Mouse (Mus musculus): ENCODE results near the gene Olfr1359. TPM values are rescaled to one million over a fixed set of nuclear protein-coding genes. Genes with fewer than 3 reads are reported as not detected.
"Not testable (repeated sequence)": the region's sequence is repeated elsewhere in the genome, so short reads cannot be mapped to it uniquely, and the experiment has no call there.

Gene Olfr1359
- polyA plus RNA-seq, 1 experiment from 2014 or later, result not detected

DNA sequence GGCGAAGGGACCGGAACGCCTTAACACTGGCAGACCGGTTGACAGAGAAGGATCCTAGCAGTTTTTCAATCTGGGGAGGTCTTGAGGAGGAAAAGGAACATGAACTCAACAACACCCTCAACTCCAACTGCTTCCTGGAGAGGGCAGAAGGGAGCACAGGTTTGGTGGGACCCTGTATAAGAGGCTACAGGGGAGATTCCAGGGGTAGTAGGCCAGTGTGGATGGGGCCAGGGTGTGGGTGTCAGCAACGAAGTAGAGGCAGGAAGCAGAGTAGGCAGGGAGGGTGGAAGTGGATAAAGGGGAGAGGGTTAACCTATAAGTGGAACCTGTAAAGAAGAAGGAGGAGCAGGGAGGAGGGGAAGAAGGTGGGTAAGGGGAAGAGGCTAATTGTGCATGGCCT, 35.6 kb downstream of the Olfr1359 start:
- Histone ChIP-seq H3K27ac (replicated peaks) (peak overlapping the region; percentile 92; the same call in 1 of the 2 replicates), H3K27me3 (no peaks in the 10 kb centered on the region), H3K4me2 (peak overlapping the region; percentile 85), H3K36me3 (replicated peaks) (no peaks in the 10 kb centered on the region), H3K9me3 (replicated peaks) (no peaks in the 10 kb centered on the region), H3K9ac (no peak overlapping the region; the same call in 1 of the 2 replicates), H3K4me3 (replicated peaks) (no peak overlapping the region), H3K4me1 (replicated peaks) (peaks cover 36% of the 10 kb centered on the region)
- ATAC-seq (ENCODE audit: insufficient read depth), result no peak
- WGBS (ENCODE audit: insufficient replicate concordance), result 74% methylated on average over 5 of the region's 5 CpGs

DNA sequence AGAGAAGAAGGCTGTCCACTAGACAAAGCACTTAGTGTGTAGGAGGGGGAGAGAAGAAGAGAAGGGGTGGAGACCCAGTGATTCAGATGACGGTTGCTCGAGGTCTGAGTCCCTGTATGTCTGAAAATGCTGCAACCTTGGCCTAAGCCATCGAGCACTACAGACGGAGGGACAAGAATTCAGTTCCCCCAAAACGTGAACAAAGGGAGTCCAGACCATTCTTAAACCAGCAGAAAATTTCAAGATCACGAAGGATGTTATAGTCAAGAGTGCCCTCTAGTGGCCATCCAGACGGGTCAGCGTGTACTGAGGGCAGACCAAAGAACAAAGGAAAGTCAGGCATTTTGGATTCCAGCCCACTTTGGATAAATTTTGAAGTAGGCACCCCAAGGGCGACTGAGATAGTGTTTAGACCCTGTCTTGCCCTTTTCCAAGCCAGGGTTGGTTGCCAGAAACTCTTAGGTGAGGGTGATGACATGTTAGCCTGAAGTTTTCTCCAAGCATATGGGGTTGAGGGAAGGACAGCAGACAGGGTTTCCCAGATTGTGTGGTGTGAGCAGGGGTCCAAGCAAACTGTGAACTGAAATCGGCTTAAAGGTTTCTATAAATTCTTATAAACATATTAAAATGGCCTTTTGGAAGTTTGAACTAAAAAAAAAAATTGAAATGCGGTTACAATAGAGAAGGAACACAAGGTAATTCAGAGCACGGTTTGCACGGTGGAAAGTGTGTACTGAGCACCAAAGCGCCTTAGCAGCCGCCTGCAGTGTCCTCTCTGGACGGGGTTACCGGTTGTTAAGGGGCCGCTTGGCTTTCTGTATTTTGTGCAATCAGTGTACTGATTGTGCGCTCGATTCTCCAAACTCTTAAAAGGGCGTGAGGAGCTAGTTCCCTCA, 36.3 kb downstream of the Olfr1359 start:
- under 1% methylated on average over 21 of the region's 21 CpGs for WGBS (ENCODE audit: insufficient replicate concordance)
- ATAC-seq (ENCODE audit: insufficient read depth), result peak; percentile 64
- peak overlapping the region; percentile 92 for H3K27ac ChIP-seq (replicated peaks)

DNA sequence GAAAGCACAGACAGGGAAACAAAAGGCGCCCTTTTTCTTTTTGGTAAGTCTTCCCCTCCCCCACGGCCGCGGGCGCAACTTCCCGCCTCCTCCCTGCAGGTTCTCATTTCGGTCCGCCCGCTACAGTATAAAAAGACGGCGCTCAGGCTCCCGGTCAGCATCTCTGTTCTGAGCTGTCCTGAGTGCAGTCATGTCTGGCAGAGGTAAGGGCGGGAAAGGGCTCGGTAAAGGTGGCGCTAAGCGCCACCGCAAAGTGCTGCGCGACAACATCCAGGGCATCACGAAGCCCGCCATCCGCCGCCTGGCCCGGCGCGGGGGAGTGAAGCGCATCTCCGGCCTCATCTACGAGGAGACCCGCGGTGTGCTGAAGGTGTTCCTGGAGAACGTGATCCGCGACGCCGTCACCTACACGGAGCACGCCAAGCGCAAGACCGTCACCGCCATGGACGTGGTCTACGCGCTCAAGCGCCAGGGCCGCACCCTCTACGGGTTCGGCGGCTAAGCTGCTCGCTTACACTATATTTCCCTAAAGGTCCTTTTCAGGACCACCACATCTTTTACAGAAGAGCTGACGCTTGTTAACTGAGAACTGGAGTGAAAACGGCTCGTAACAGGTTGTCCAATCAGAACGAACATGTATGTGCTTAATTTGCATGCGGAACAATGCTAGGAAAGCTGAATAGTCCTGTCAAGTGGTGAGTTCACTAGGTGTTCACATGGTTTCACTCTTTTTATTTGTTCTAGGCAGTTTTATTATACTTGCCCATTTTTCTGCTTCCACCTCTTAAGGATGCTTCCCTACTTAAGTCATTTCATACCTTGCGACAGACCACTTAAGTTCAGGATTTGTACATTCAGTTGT, 37.2 kb downstream of the Olfr1359 start, which contains the start of gene Hist1h4j:
Gene Hist1h4j, plus strand, starts transcription at position 159 of the 862 bp plus-strand sequence.
- not testable (repeated sequence) for H3K36me3 ChIP-seq (replicated peaks); H3K27me3 ChIP-seq; H3K9me3 ChIP-seq (replicated peaks)
- peak; percentile 90 for ATAC-seq (ENCODE audit: insufficient read depth)
- Histone ChIP-seq H3K4me2 (peak within 1 kb of the TSS; percentile 85), H3K9ac (peak within 1 kb of the TSS; percentile 63), H3K4me1 (replicated peaks) (peaks cover 36% of the 10 kb centered on the region), H3K27ac (replicated peaks) (peak within 1 kb of the TSS; percentile 92), H3K4me3 (replicated peaks) (peak within 1 kb of the TSS; percentile 59)
- under 1% methylated on average over 49 of the region's 56 CpGs for WGBS (ENCODE audit: insufficient replicate concordance)

More for the DNA sequence above, 36.3 kb downstream of the Olfr1359 start:
- Histone ChIP-seq H3K4me1 (replicated peaks) (peaks cover 36% of the 10 kb centered on the region), H3K4me3 (replicated peaks) (peak overlapping the region; percentile 59), H3K9me3 (replicated peaks) (no peaks in the 10 kb centered on the region), H3K36me3 (replicated peaks) (0 out of 2 replicates have a peak, but pooled peaks cover 3% of the 10 kb centered on the region), H3K27me3 (no peaks in the 10 kb centered on the region), H3K4me2 (peak overlapping the region; percentile 85), H3K9ac (peak overlapping the region; percentile 63)

DNA sequence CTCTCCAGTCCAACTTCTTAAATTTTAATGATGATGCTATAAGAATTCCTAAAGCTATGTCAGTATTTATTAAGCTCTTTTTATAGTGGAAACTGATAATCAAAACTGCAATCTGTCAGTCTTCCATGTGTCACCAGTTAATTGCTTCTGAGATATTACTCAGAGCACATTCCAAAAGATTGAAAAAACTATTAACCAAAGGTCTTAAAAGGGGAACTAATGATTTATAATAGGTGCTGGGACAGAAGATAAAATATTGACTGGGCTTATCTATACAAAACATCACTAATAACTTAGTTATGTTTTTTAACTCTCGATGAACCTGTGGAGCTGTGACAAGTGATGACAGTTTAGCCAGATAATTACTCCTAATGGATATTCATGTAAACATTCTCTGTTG, 47.1 kb downstream of the Olfr1359 start:
- Histone ChIP-seq H3K27ac (replicated peaks) (no peak overlapping the region), H3K36me3 (replicated peaks) (0 out of 2 replicates have a peak, but pooled peaks cover 9% of the 10 kb centered on the region), H3K4me1 (replicated peaks) (peaks cover 31% of the 10 kb centered on the region), H3K4me3 (replicated peaks) (no peak overlapping the region), H3K27me3 (no peaks in the 10 kb centered on the region), H3K9me3 (replicated peaks) (no peaks in the 10 kb centered on the region), H3K9ac (no peak overlapping the region), H3K4me2 (no peak overlapping the region)
- 19% methylated on average over 1 of the region's 1 CpGs for WGBS (ENCODE audit: insufficient replicate concordance)
- no peak for ATAC-seq (ENCODE audit: insufficient read depth)

DNA sequence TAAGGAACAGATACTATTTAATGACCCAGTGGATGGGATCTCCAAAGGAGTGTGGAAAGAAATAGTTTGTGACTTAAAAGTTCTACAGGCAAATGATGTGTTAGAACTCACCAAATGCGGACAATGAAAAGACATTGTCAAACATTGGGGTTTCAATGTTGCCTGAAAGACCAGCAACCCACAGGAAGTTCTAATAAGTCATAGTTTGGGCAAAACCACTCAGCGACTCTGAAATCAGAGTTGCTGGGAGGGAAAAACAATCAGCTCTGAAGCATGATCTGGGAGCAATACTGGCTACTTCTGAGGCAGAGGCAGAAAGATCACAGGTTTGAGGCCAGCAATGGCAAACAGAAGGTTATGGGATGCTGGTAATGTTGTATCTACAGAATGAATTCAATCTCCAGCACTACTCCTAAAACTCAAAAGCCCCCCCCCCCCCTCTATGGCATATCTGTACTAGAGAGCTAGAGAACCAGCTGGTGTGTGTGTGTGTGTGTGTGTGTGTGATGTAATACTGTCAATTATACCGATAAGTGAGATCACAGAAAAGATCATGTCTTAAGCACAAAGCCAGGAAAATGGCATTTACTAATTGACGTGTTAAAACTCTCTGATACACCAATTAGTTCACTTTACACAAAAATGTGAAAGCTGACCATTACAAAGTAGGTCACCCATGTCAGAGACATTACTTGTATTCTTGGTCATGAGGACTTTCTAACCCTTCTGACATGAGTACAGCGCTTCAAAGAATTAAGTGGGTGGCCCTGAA, 51.7 kb downstream of the Olfr1359 start:
- 1% methylated on average over 5 of the region's 5 CpGs for WGBS (ENCODE audit: insufficient replicate concordance)
- H3K27ac ChIP-seq (replicated peaks), result peak overlapping the region; percentile 95
- ATAC-seq (ENCODE audit: insufficient read depth), result no peak

DNA sequence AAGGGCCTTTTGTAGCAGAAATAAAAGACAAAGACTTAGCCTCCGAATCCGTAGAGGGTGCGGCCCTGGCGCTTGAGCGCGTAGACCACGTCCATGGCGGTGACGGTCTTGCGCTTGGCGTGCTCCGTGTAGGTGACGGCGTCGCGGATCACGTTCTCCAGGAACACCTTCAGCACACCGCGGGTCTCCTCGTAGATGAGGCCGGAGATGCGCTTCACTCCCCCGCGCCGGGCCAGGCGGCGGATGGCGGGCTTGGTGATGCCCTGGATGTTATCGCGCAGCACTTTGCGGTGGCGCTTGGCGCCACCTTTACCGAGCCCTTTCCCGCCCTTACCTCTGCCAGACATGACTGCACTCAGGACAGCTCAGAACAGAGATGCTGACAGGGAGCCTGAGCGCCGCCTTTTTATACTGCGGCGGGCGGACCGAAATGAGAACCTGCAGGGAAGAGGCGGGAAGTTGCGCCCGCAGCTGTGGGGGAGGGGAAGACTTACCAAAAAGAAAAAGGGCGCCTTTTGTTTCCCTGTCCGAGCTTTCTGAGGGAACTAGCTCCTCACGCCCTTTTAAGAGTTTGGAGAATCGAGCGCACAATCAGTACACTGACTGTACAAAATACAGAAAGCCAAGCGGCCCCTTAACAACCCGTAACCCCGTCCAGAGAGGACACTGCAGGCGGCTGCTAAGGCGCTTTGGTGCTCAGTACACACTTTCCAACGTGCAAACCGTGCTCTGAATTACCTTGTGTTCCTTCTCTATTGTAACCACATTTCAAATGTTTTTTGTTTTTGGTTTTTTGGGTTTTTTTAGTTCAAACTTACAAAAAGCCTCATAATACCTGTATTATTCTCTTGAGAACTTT, 52.5 kb downstream of the Olfr1359 start, which contains the start of gene Hist1h4k:
Gene Hist1h4k, minus strand, starts transcription at position 347 of the 859 bp plus-strand sequence.
- H3K9me3 ChIP-seq (replicated peaks); H3K36me3 ChIP-seq (replicated peaks); H3K27me3 ChIP-seq: not testable (repeated sequence)
- H3K4me1 ChIP-seq (replicated peaks), result peaks cover 44% of the 10 kb centered on the region
- H3K9ac ChIP-seq, result peak within 1 kb of the TSS; percentile 79
- peak; percentile 47 for ATAC-seq (ENCODE audit: insufficient read depth)
- WGBS (ENCODE audit: insufficient replicate concordance), result under 1% methylated on average over 45 of the region's 56 CpGs
- H3K4me3 ChIP-seq (replicated peaks), result peak within 1 kb of the TSS; percentile 69
- H3K4me2 ChIP-seq, result peak within 1 kb of the TSS; percentile 77
- peak within 1 kb of the TSS; percentile 99 for H3K27ac ChIP-seq (replicated peaks)

More for the DNA sequence above, 51.7 kb downstream of the Olfr1359 start:
- Histone ChIP-seq H3K27me3 (no peaks in the 10 kb centered on the region), H3K4me3 (replicated peaks) (peak overlapping the region; percentile 69), H3K36me3 (replicated peaks) (0 out of 2 replicates have a peak, but pooled peaks cover 9% of the 10 kb centered on the region), H3K9me3 (replicated peaks) (no peaks in the 10 kb centered on the region), H3K4me1 (replicated peaks) (peaks cover 45% of the 10 kb centered on the region), H3K4me2 (peak overlapping the region; percentile 77), H3K9ac (peak overlapping the region; percentile 79)

DNA sequence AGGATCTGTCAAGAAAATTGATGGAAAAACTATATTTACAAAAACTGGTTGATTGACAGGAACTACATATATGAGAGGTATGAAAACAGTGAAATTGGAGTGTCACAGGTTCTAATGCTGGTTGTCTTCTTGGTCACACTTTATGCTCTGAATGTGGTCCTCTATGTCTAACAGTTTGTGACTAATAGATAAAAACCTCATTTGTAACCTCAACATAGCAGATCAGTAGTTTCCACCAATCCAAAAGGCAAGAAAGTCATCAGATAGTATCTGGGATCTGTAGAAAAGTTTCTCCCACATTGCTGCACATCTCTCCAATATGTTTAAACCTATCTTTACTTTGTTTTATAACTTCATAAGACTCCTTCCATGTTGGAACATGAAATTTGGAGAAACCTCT, 53.5 kb downstream of the Olfr1359 start:
- H3K27ac ChIP-seq (replicated peaks), result peak overlapping the region; percentile 99
- peak overlapping the region; percentile 57 for H3K4me3 ChIP-seq (replicated peaks)
- no peaks in the 10 kb centered on the region for H3K9me3 ChIP-seq (replicated peaks)
- H3K4me1 ChIP-seq (replicated peaks), result peaks cover 42% of the 10 kb centered on the region
- H3K27me3 ChIP-seq, result no peaks in the 10 kb centered on the region
- peak overlapping the region; percentile 62 for H3K9ac ChIP-seq
- no peak for ATAC-seq (ENCODE audit: insufficient read depth)
- 0 out of 2 replicates have a peak, but pooled peaks cover 7% of the 10 kb centered on the region for H3K36me3 ChIP-seq (replicated peaks)
- peak overlapping the region; percentile 74 for H3K4me2 ChIP-seq

DNA sequence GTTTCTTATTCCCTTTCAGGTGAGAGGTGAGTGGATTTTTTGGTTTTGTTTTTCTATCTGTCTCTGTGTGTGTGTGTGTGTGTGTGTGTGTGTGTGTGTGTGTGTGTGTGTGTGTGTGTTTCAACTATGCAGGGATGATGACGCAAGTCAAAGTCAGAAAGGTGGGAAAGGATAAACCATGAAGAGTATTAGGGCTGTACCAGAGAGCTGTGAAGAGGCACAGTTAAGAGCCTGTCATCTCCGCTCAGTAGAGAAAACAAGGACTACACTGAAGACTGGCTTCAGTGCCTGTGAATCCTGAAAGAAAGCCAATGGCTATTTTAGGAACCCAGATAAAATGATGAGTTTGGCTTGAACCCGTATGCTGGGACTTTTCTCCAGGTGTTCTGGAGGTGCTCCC, 53.9 kb downstream of the Olfr1359 start:
- ATAC-seq (ENCODE audit: insufficient read depth), result no peak
- H3K4me2 ChIP-seq, result peak overlapping the region; percentile 74
- no peaks in the 10 kb centered on the region for H3K27me3 ChIP-seq
- H3K4me1 ChIP-seq (replicated peaks), result peaks cover 42% of the 10 kb centered on the region
- H3K9me3 ChIP-seq (replicated peaks), result no peaks in the 10 kb centered on the region
- peak overlapping the region; percentile 62 for H3K9ac ChIP-seq
- WGBS (ENCODE audit: insufficient replicate concordance), result 35% methylated on average over 3 of the region's 3 CpGs
- H3K36me3 ChIP-seq (replicated peaks), result 0 out of 2 replicates have a peak, but pooled peaks cover 4% of the 10 kb centered on the region
- peak overlapping the region; percentile 57 for H3K4me3 ChIP-seq (replicated peaks)
- H3K27ac ChIP-seq (replicated peaks), result peak overlapping the region; percentile 99

DNA sequence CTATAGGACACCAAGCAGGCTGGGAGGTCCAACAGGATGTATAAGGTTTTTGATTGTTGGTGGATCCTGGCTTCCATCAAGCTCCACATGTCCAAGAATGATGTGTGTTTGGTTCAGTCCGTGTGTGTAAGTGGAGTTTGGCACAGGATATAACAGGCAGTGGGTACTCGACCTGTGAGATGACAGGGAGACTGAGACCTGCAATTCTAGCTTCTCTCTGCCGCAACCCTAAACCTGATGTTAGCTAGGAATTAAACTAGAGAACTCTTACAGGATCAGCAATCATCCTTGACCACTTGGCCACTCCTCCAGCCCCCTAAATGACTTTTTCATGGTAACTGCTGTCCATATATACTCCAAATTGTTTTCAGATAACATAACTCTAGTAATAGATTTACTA, 54.4 kb downstream of the Olfr1359 start:
- peak overlapping the region; percentile 74 for H3K4me2 ChIP-seq
- H3K27ac ChIP-seq (replicated peaks), result peak overlapping the region; percentile 99
- H3K4me1 ChIP-seq (replicated peaks), result peaks cover 38% of the 10 kb centered on the region
- no peak for ATAC-seq (ENCODE audit: insufficient read depth)
- peak overlapping the region; percentile 62 for H3K9ac ChIP-seq
- peak overlapping the region; percentile 57 for H3K4me3 ChIP-seq (replicated peaks)
- WGBS (ENCODE audit: insufficient replicate concordance), result 26% methylated on average over 3 of the region's 3 CpGs
- 0 out of 2 replicates have a peak, but pooled peaks cover 2% of the 10 kb centered on the region for H3K36me3 ChIP-seq (replicated peaks)
- no peaks in the 10 kb centered on the region for H3K9me3 ChIP-seq (replicated peaks)
- H3K27me3 ChIP-seq, result no peaks in the 10 kb centered on the region
